Mouse (Mus musculus) megakaryocyte, embryonic 14.5 days (primary cell): Measurements from ENCODE around the gene 4921517D22Rik.

Experiments used
- FLI1 ChIP-seq: IDR thresholded peaks from 2 replicates; pipeline ENCODE4 v1.6.1; 2012; ENCODE audit warnings: low read length, inconsistent platforms, mixed read lengths
- GATA1 ChIP-seq: IDR thresholded peaks from 3 replicates; pipeline ENCODE4 v1.6.1; 2012; ENCODE audit warnings: mixed read lengths, low read length, inconsistent platforms, borderline replicate concordance

GRCm38 (mm10) chr13:59704562-59704961, 10.7 kb upstream of the 4921517D22Rik start:
- TF ChIP-seq GATA1 (no peak), FLI1 (no peak)
